Mouse (Mus musculus) ES-E14 (cell line): ENCODE measurements around the gene Pacrg.

ENCODE experiments used
- CHD2 ChIP-seq: IDR thresholded peaks from 2 replicates; pipeline ENCODE4 v1.6.1; 2014; ENCODE audit warnings: mild to moderate bottlenecking, low read depth, low read length, inconsistent platforms
- HCFC1 ChIP-seq: IDR thresholded peaks from 2 replicates; pipeline ENCODE4 v1.6.1; 2012; ENCODE audit warnings: low read length, inconsistent platforms, borderline replicate concordance; ENCODE audit not compliant: insufficient read depth
- MAFK ChIP-seq: IDR thresholded peaks from 2 replicates; pipeline ENCODE4 v1.6.1; 2014; ENCODE audit warnings: mild to moderate bottlenecking, low read depth, low read length, inconsistent platforms; ENCODE audit not compliant: insufficient read depth

DNA sequence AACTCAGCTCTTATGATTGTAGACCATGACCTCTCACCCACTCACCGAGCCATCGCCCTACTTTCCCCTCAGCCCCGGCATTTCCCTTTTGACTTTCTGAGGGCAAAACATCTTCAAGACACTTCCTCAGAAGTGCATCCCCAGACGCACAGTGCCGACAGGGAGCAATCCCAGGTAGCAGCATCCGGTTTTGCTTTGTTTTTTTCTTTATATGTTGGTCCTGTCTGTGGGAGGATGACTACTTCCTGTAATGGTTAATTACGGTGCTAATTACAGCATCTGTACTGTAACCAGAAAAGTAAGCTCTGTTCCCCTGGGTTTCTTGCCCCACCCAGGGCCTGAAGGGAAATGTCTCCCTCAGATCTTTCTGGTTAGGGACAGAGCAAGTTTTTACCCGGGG, 468.6 kb downstream of the Pacrg start:
- no peak for TF ChIP-seq HCFC1
- TF ChIP-seq MAFK, result no peak
- no peak for TF ChIP-seq CHD2
